Mouse (Mus musculus) brain, embryonic 14.5 days (tissue): ENCODE measurements around the gene Hcn2.

Experiments
- CTCF ChIP-seq: fragments of 200-500 bp; IDR thresholded peaks from 2 replicates; pipeline ENCODE4 v1.5.1; 2012; ENCODE audit warnings: inconsistent platforms, mild to moderate bottlenecking, moderate library complexity, borderline replicate concordance; ENCODE audit not compliant: insufficient read depth, insufficient read length; ENCODE audit errors: extremely low read depth
- POLR2A ChIP-seq: fragments of 200-500 bp; IDR thresholded peaks from 2 replicates; pipeline ENCODE4 v1.6.1; 2012; ENCODE audit warnings: mild to moderate bottlenecking, inconsistent platforms, borderline replicate concordance; ENCODE audit not compliant: poor library complexity, insufficient read depth, insufficient read length, severe bottlenecking; ENCODE audit errors: extremely low read depth

DNA sequence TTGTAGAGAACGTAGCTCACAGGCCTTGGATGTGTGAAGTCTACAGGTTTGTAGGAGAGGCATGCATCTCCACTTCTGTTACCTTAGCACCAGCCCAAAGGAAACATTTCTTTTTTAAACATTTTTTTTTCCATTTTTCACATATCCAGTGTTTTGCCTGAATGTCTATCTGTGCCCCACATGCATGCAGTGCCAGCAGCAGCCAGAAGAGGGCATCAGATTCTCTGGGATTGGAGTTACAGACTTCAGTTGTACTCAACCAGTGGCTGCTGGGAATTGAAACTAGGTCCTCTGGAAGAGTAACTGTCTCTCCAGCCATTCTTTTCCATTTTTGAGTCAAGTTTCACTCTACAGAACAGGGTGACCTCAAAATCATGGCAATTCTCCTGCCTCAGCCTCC, 16.1 kb downstream of the Hcn2 start:
- TF ChIP-seq CTCF = peak; percentile 52; the same call in 1 of the 2 replicates
- TF ChIP-seq POLR2A = no peak
